Mouse (Mus musculus) cortical plate, adult 2 months (tissue): ENCODE results near the gene Cpne8.

Experiments
- CTCF ChIP-seq: fragments of 200-500 bp; IDR thresholded peaks from 2 replicates; pipeline ENCODE4 v1.5.1; 2011; ENCODE audit warnings: mild to moderate bottlenecking, control low read depth, low read length; ENCODE audit not compliant: insufficient read depth; ENCODE audit errors: extremely low read depth
- POLR2A ChIP-seq: fragments of 200-500 bp; IDR thresholded peaks from 2 replicates; pipeline ENCODE4 v1.6.1; 2011; ENCODE audit warnings: mild to moderate bottlenecking, low read length, control low read depth; ENCODE audit not compliant: insufficient read depth; ENCODE audit errors: extremely low read depth

DNA sequence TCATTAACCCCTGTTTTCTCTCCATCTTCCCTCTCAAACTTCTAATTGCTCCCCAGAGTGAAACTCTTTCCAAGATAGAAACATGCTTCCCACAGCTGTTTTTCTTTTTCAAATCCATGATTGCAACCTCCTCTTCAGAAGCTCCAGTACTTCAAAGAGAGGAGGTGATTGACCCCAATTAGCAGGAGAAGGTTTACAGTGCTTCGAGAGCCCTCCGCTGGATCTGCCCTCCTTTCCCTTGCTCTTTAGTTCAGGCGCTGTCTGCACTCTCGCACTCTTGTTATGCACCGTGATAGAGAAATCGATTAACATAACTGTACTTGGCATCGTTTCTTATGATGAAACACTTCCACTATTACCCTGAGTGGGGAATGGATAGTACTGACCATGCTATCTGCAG, 143.5 kb downstream of the Cpne8 start:
- no peak for TF ChIP-seq CTCF
- no peak for TF ChIP-seq POLR2A
